Comparison of ENCODE assay signal across 26 mouse cellular contexts in genomic region chr9:94479382-94479781, GRCm38 (mm10). TPM values are rescaled to one million over a fixed set of nuclear protein-coding genes. Genes with fewer than 3 reads are reported as not detected.
DNase-seq lines count a peak whose midpoint lies in the region; ATAC-seq lines count a peak whose summit lies in the region.
"Had no signal": no experiment of that assay in that cellular context is flagged by ENCODE, and none has a peak within 500 bp of the region (broad histone marks: within the 10 kb centered on the region; RNA-seq: fewer than 3 reads in every experiment).

No protein-coding gene starts in this region.

- no peak overlapping the region for H3K9ac ChIP-seq in liver, embryonic 15.5 days
- no peak overlapping the region for H3K9ac ChIP-seq in liver, embryonic 12.5 days
- no peak overlapping the region for H3K9ac ChIP-seq in limb, embryonic 13.5 days
- H3K9ac ChIP-seq: embryonic facial prominence, embryonic 13.5 days; forebrain, embryonic 13.5 days; heart, embryonic 13.5 days; hindbrain, embryonic 12.5 days; hindbrain, embryonic 15.5 days had no signal

- H3K4me1 ChIP-seq in liver, embryonic 15.5 days (replicated peaks), result no peaks in the 10 kb centered on the region
- no peaks in the 10 kb centered on the region for H3K4me1 ChIP-seq in liver, embryonic 12.5 days
- peaks cover 31% of the 10 kb centered on the region for H3K4me1 ChIP-seq in limb, embryonic 13.5 days
- H3K4me1 ChIP-seq: forebrain, embryonic 10.5 days; hindbrain, embryonic 15.5 days had no signal

- H3K36me3 ChIP-seq in liver, embryonic 15.5 days (replicated peaks), result no peaks in the 10 kb centered on the region
- H3K36me3 ChIP-seq in liver, embryonic 12.5 days, result no peaks in the 10 kb centered on the region
- no peaks in the 10 kb centered on the region for H3K36me3 ChIP-seq in limb, embryonic 13.5 days
- H3K36me3 ChIP-seq: embryonic facial prominence, embryonic 10.5 days; embryonic facial prominence, embryonic 13.5 days; forebrain, embryonic 10.5 days; heart, embryonic 10.5 days; heart, embryonic 13.5 days; hindbrain, embryonic 12.5 days; hindbrain, embryonic 15.5 days had no signal

- ATAC-seq in liver, embryonic 15.5 days (ENCODE audit: insufficient read depth), result 0 out of 2 replicates have a peak, but pooled peaks have one; percentile 15
- ATAC-seq in liver, embryonic 12.5 days, result no peak
- 0 out of 2 replicates have a peak, but pooled peaks have one; percentile 51 for ATAC-seq in limb, embryonic 13.5 days (ENCODE audit: low FRiP score, low read depth)
- ATAC-seq: CD4-positive, CD25-positive, alpha-beta regulatory T cell, adult 4 months; forebrain, embryonic 13.5 days; forebrain, embryonic 16.5 days had no signal

- no peaks in the 10 kb centered on the region for H3K9me3 ChIP-seq in liver, embryonic 15.5 days (replicated peaks)
- H3K9me3 ChIP-seq in liver, embryonic 12.5 days (replicated peaks), result no peaks in the 10 kb centered on the region
- H3K9me3 ChIP-seq in limb, embryonic 13.5 days, result no peaks in the 10 kb centered on the region
- H3K9me3 ChIP-seq: embryonic facial prominence, embryonic 10.5 days; embryonic facial prominence, embryonic 13.5 days; forebrain, embryonic 10.5 days; forebrain, embryonic 13.5 days; heart, embryonic 10.5 days; heart, embryonic 13.5 days; hindbrain, embryonic 12.5 days; hindbrain, embryonic 15.5 days had no signal

- no peak overlapping the region for H3K4me2 ChIP-seq in liver, embryonic 15.5 days
- H3K4me2 ChIP-seq in liver, embryonic 12.5 days, result no peak overlapping the region
- H3K4me2 ChIP-seq in limb, embryonic 13.5 days (replicated peaks), result no peak overlapping the region
- H3K4me2 ChIP-seq: embryonic facial prominence, embryonic 13.5 days; forebrain, embryonic 13.5 days; heart, embryonic 13.5 days; hindbrain, embryonic 12.5 days; hindbrain, embryonic 15.5 days had no signal

- H3K27ac ChIP-seq in liver, embryonic 15.5 days (replicated peaks), result no peak overlapping the region
- no peak overlapping the region for H3K27ac ChIP-seq in liver, embryonic 12.5 days
- peak overlapping the region; percentile 28; the same call in 1 of the 2 replicates for H3K27ac ChIP-seq in limb, embryonic 13.5 days
- H3K27ac ChIP-seq: embryonic facial prominence, embryonic 10.5 days; forebrain, embryonic 10.5 days; forebrain, embryonic 13.5 days; heart, adult 2 months; heart, embryonic 10.5 days; heart, embryonic 13.5 days; hindbrain, embryonic 12.5 days; hindbrain, embryonic 15.5 days had no signal

- H3K4me3 ChIP-seq in liver, embryonic 15.5 days (replicated peaks), result no peak overlapping the region
- H3K4me3 ChIP-seq in liver, embryonic 12.5 days, result no peak overlapping the region
- no peak overlapping the region for H3K4me3 ChIP-seq in limb, embryonic 13.5 days
- H3K4me3 ChIP-seq: embryonic facial prominence, embryonic 10.5 days; embryonic facial prominence, embryonic 13.5 days; erythroblast, embryonic 14.5 days; forebrain, embryonic 10.5 days; forebrain, embryonic 13.5 days; heart, adult 2 months; heart, embryonic 10.5 days; heart, embryonic 13.5 days; hindbrain, embryonic 12.5 days; hindbrain, embryonic 15.5 days had no signal

- no peaks in the 10 kb centered on the region for H3K27me3 ChIP-seq in liver, embryonic 15.5 days
- H3K27me3 ChIP-seq in liver, embryonic 12.5 days (replicated peaks), result no peaks in the 10 kb centered on the region
- H3K27me3 ChIP-seq in limb, embryonic 13.5 days, result no peaks in the 10 kb centered on the region
- H3K27me3 ChIP-seq: embryonic facial prominence, embryonic 13.5 days; forebrain, embryonic 13.5 days; heart, embryonic 13.5 days; hindbrain, embryonic 12.5 days; hindbrain, embryonic 15.5 days had no signal

- peak; percentile 32 for DNase-seq in retina, postnatal 1 day
- no peak for DNase-seq in retina, embryonic 14.5 days (ENCODE audit: low spot score)
- no peak for DNase-seq in urinary bladder, postnatal 10 days (ENCODE audit: low spot score)
- DNase-seq: cerebellum, adult 11-12 months; cerebellum, adult 8-10 months; cerebellum, postnatal 10 days; cerebellum, postnatal 36 days; embryo, embryonic 11 days; gastrocnemius, postnatal 10 days; gastrocnemius, postnatal 36 days; heart, adult 2 months; heart, postnatal 14 days had no signal

- WGBS in liver, embryonic 15.5 days (ENCODE audit: insufficient replicate concordance), result 70% methylated on average over 6 of the region's 6 CpGs
- WGBS in liver, embryonic 12.5 days (ENCODE audit: insufficient replicate concordance), result 75% methylated on average over 6 of the region's 6 CpGs
- 50% methylated on average over 6 of the region's 6 CpGs for WGBS in limb, embryonic 13.5 days

RNA-seq across cellular contexts. Expression of gene 1190002N15Rik, which starts 58.5 kb away (rescaled TPM):
- polyA plus RNA-seq in liver, embryonic 15.5 days (2015; fragmentation: Nextera tagmentation; extraction: Ambion mirVana), result 8.5 and 10.1 TPM in 2 replicates
- polyA plus RNA-seq in liver, embryonic 12.5 days (2016; fragmentation: Nextera tagmentation; extraction: Ambion mirVana), result 13.8 and 14.5 TPM in 2 replicates
- 16.2 and 23.2 TPM in 2 replicates for polyA plus RNA-seq in limb, embryonic 13.5 days (2015; fragmentation: Nextera tagmentation; extraction: Ambion mirVana)
